Mouse (Mus musculus): Measurements from ENCODE around the gene Clps.

GRCm38 (mm10) chr17:28517956-28518614 is 42.5 kb downstream of the Clps start:
- TF ChIP-seq SMC3 (IDR thresholded peaks at IDR 0.05; ENCODE audit: low read depth, low read length) (no peak), POLR2A (IDR thresholded peaks at IDR 0.05; ENCODE audit: low read depth, low read length) (no peak), EP300 (IDR thresholded peaks at IDR 0.05; ENCODE audit: low read length) (no peak), ZKSCAN1 (IDR thresholded peaks at IDR 0.05; ENCODE audit: borderline replicate concordance, low read depth, low read length) (no peak), MAX (IDR thresholded peaks at IDR 0.05; ENCODE audit: low read length) (0 out of 2 replicates have a peak, but pooled peaks have one; percentile 20)
